Mouse (Mus musculus): ENCODE data around the gene Tulp2.

The Tulp2 gene

GRCm38 (mm10) chr7:45516846-45517245 is 35.2 kb downstream of the Tulp2 start:
- ChIA-PET POLR2A (interaction anchor here in 3 of 4 experiments (0.9 to 5.2 kb wide), 13 partner anchors 9 to 59 kb away, joined by 3 to 109 read pairs (median 25); partner anchors contain the start of genes Plekha4 (in 3 of the 3), Ppp1r15a (in 3 of the 3), Bax (in 1 of the 3) and Bcat2 (in 1 of the 3)), CTCF (interaction anchor here (0.6 to 3.8 kb wide), 19 partner anchors 9 to 179 kb away, joined by 3 to 12 read pairs (median 3); partner anchors contain the start of genes Plekha4 (in 1 of the 4), Ppp1r15a (in 1 of the 4) and Tulp2 (in 1 of the 4))

- CTCF ChIA-PET: interaction anchor here in 1 of 4 experiments (0.8 to 1.5 kb wide), 2 partner anchors 43 to 84 kb away, joined by 4 to 5 read pairs; partner anchors contain the start of gene Gys1
- POLR2A ChIA-PET: interaction anchor here in 3 of 4 experiments (0.8 to 5.2 kb wide), 29 partner anchors 8 to 199 kb away, joined by 3 to 40 read pairs (median 4); partner anchors contain the start of genes Nucb1 (in 2 of the 3), Sphk2 (in 2 of the 3), Bax (in 1 of the 3) and Dhdh (in 1 of the 3)
Measured at GRCm38 (mm10) chr7:45518618-45519017, 36.9 kb downstream of the Tulp2 start.

- ChIA-PET POLR2A (interaction anchor here in 3 of 4 experiments (0.6 to 2.5 kb wide), 30 partner anchors 9 to 198 kb away, joined by 3 to 17 read pairs (median 4); partner anchors contain the start of genes Nucb1 (in 2 of the 3), Sphk2 (in 2 of the 3), Bax (in 1 of the 3) and Dhdh (in 1 of the 3)), CTCF (interaction anchor here in 1 of 4 experiments (0.7 to 1.5 kb wide), 4 partner anchors 9 to 85 kb away, joined by 4 to 5 read pairs (median 4); partner anchors contain the start of genes Gys1 and Nucb1)
Measured at GRCm38 (mm10) chr7:45519345-45520120, 37.9 kb downstream of the Tulp2 start.

- CTCF ChIA-PET: interaction anchor here in 3 of 4 experiments (0.7 to 1.7 kb wide), 6 partner anchors 50 to 171 kb away, joined by 3 to 4 read pairs (median 4); no protein-coding TSS in a partner anchor
Measured at GRCm38 (mm10) chr7:45520605-45521004, 38.9 kb downstream of the Tulp2 start.

GRCm38 (mm10) chr7:45521728-45522184 is 40.1 kb downstream of the Tulp2 start:
- POLR2A ChIA-PET: interaction anchor here (0.6 to 7.9 kb wide), 59 partner anchors 8 to 467 kb away, joined by 3 to 140 read pairs (median 5); partner anchors contain the start of genes Bax (in 3 of the 4), Bcat2 (in 2 of the 4), Dhdh (in 2 of the 4) and Ftl1 (in 2 of the 4)
- CTCF ChIA-PET: interaction anchor here in 3 of 4 experiments (0.5 to 1.7 kb wide), 28 partner anchors 8 to 918 kb away, joined by 3 to 11 read pairs (median 4); partner anchors contain the start of genes Bax (in 1 of the 3), Dhdh (in 1 of the 3), Gys1 (in 1 of the 3) and Nucb1 (in 1 of the 3)

More at GRCm38 (mm10) chr7:45520605-45521004, 38.9 kb downstream of the Tulp2 start:
- POLR2A ChIA-PET: interaction anchor here in 3 of 4 experiments (0.6 to 7.9 kb wide), 7 partner anchors 11 to 57 kb away, joined by 4 to 140 read pairs (median 13); partner anchors contain the start of genes Bcat2 (in 1 of the 3), Hsd17b14 (in 1 of the 3) and Nucb1 (in 1 of the 3)

- POLR2A ChIA-PET: interaction anchor here (0.6 to 7.9 kb wide), 61 partner anchors 8 to 468 kb away, joined by 3 to 140 read pairs (median 5); partner anchors contain the start of genes Bax (in 4 of the 4), Bcat2 (in 2 of the 4), Dhdh (in 2 of the 4) and Ftl1 (in 2 of the 4)
- CTCF ChIA-PET: interaction anchor here (0.5 to 1.7 kb wide), 30 partner anchors 8 to 918 kb away, joined by 3 to 11 read pairs (median 4); partner anchors contain the start of genes Bax (in 1 of the 4), Dhdh (in 1 of the 4), Gys1 (in 1 of the 4) and Nucb1 (in 1 of the 4)
Measured at GRCm38 (mm10) chr7:45522194-45522752, 40.6 kb downstream of the Tulp2 start.

GRCm38 (mm10) chr7:45522957-45523676 is 41.4 kb downstream of the Tulp2 start:
- POLR2A ChIA-PET: interaction anchor here (0.7 to 7.9 kb wide), 43 partner anchors 8 to 469 kb away, joined by 3 to 140 read pairs (median 6); partner anchors contain the start of genes Bax (in 4 of the 4), Bcat2 (in 2 of the 4), Hsd17b14 (in 2 of the 4) and Dhdh (in 1 of the 4)
- CTCF ChIA-PET: interaction anchor here in 2 of 4 experiments (1.2 to 1.5 kb wide), 3 partner anchors 15 to 57 kb away, joined by 3 to 4 read pairs (median 3); partner anchors contain the start of gene Bax (in 1 of the 2)

GRCm38 (mm10) chr7:45523678-45524170 is 42.0 kb downstream of the Tulp2 start:
- CTCF ChIA-PET: no interaction called here
- POLR2A ChIA-PET: interaction anchor here (0.7 to 7.9 kb wide), 29 partner anchors 9 to 255 kb away, joined by 3 to 140 read pairs (median 14); partner anchors contain the start of genes Bax (in 2 of the 4), Bcat2 (in 2 of the 4), Hsd17b14 (in 2 of the 4) and Dhdh (in 1 of the 4)

- CTCF ChIA-PET: interaction anchor here in 2 of 4 experiments (0.5 to 1.3 kb wide), 6 partner anchors 10 to 259 kb away, joined by 3 read pairs; partner anchors contain the start of gene Tulp2 (in 1 of the 2)
Measured at GRCm38 (mm10) chr7:45524841-45525621, 43.4 kb downstream of the Tulp2 start.

GRCm38 (mm10) chr7:45525809-45526473 is 44.3 kb downstream of the Tulp2 start, which contains the start of the genes Ppp1r15a and Plekha4:
Gene Ppp1r15a (minus strand): TSS chr7:45526268.
Gene Plekha4 (plus strand): TSS chr7:45526330.
- POLR2A ChIA-PET: interaction anchor here (0.6 to 7.9 kb wide), 166 partner anchors 8 to 828 kb away, joined by 3 to 140 read pairs (median 5); partner anchors contain the start of genes Ftl1 (in 4 of the 4), Bax (in 3 of the 4), Bcat2 (in 3 of the 4) and Fut1 (in 3 of the 4)
- CTCF ChIA-PET: interaction anchor here in 2 of 4 experiments (0.6 to 1.3 kb wide), 11 partner anchors 9 to 67 kb away, joined by 3 to 9 read pairs (median 3); partner anchors contain the start of gene Tulp2 (in 1 of the 2)

More at GRCm38 (mm10) chr7:45524841-45525621, 43.4 kb downstream of the Tulp2 start:
- POLR2A ChIA-PET: interaction anchor here (0.5 to 7.9 kb wide), 87 partner anchors 8 to 797 kb away, joined by 3 to 140 read pairs (median 7); partner anchors contain the start of genes Bax (in 3 of the 4), Hsd17b14 (in 3 of the 4), Bcat2 (in 2 of the 4) and Ftl1 (in 2 of the 4)

- CTCF ChIA-PET: interaction anchor here in 3 of 4 experiments (0.6 to 1.3 kb wide), 9 partner anchors 10 to 67 kb away, joined by 3 to 9 read pairs (median 3); no protein-coding TSS in a partner anchor
- POLR2A ChIA-PET: interaction anchor here (0.6 to 7.9 kb wide), 155 partner anchors 8 to 825 kb away, joined by 3 to 140 read pairs (median 5); partner anchors contain the start of genes Ftl1 (in 4 of the 4), Bax (in 3 of the 4), Bcat2 (in 3 of the 4) and Fut1 (in 3 of the 4)
Measured at GRCm38 (mm10) chr7:45526474-45527120, 44.9 kb downstream of the Tulp2 start.

GRCm38 (mm10) chr7:45527169-45527568 is 45.5 kb downstream of the Tulp2 start:
- POLR2A ChIA-PET: interaction anchor here in 3 of 4 experiments (0.6 to 7.9 kb wide), 41 partner anchors 8 to 194 kb away, joined by 3 to 140 read pairs (median 12); partner anchors contain the start of genes Hsd17b14 (in 3 of the 3), Bax (in 2 of the 3), Bcat2 (in 2 of the 3) and Fut1 (in 2 of the 3)

GRCm38 (mm10) chr7:45529461-45529860 is 47.8 kb downstream of the Tulp2 start:
- POLR2A ChIA-PET: interaction anchor here in 3 of 4 experiments (0.7 to 5.5 kb wide), 15 partner anchors 8 to 225 kb away, joined by 3 to 56 read pairs (median 5); partner anchors contain the start of gene Ftl1 (in 1 of the 3)
- CTCF ChIA-PET: interaction anchor here in 2 of 4 experiments (0.5 to 2.4 kb wide), 3 partner anchors 60 to 403 kb away, joined by 3 to 6 read pairs (median 3); no protein-coding TSS in a partner anchor

More at GRCm38 (mm10) chr7:45527169-45527568, 45.5 kb downstream of the Tulp2 start:
- CTCF ChIA-PET: interaction anchor here in 2 of 4 experiments (0.6 to 1.2 kb wide), 3 partner anchors 9 to 23 kb away, joined by 3 to 4 read pairs (median 4); no protein-coding TSS in a partner anchor

All from embryonic stem cell, embryonic (primary cell).